Comparison of ENCODE assay signal across 16 mouse cellular contexts in the genomic region with DNA sequence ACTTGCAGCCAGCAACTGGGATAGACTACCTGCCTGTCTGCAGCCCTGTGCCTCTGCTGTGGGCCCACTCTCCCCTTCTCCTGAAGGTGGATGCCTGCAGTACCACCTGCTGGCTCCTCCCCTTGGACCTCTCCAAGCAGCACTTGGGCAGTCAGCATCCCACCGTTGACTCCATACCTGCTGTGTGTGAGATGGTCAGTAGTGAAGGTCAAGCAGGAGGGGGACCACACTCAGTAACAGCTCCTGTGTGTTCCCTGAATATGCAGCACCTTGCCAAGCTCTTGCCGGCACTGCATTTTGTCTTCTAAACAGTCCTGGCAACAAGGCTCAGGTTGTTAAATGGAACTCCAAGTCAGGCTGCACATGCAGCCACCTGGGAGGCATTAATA.
A peak's percentile ranks its signal among the peaks of the same experiment; 100 is the strongest.
DNase-seq lines count a peak whose midpoint lies in the region; ATAC-seq and TF ChIP-seq lines count a peak whose summit lies in the region.
"Had no signal": no experiment of that assay in that cellular context is flagged by ENCODE, and none has a peak within 500 bp of the region (broad histone marks: within the 10 kb centered on the region; RNA-seq: fewer than 3 reads in every experiment).

No protein-coding gene starts in this region.

- no peaks in the 10 kb centered on the region for H3K79me2 ChIP-seq in MEL (ENCODE audit: control insufficient read depth, insufficient read depth, low read length, poor library complexity)

- H3K4me2 ChIP-seq in intestine, embryonic 14.5 days (ENCODE audit: low read length): no peak overlapping the region
- no peak overlapping the region for H3K4me2 ChIP-seq in intestine, embryonic 16.5 days (ENCODE audit: low read depth, low read length)
- no peak overlapping the region for H3K4me2 ChIP-seq in neural tube, embryonic 14.5 days (ENCODE audit: low read depth, low read length)
- H3K4me2 ChIP-seq: embryonic facial prominence, embryonic 13.5 days; liver, embryonic 15.5 days had no signal

- no peak for TF ChIP-seq RAD21 in MEL (IDR thresholded peaks at IDR 0.05; ENCODE audit: low read depth, low read length)

- H3K27me3 ChIP-seq in intestine, embryonic 14.5 days (replicated peaks; ENCODE audit: control insufficient read depth, insufficient read depth, low read length): no peaks in the 10 kb centered on the region
- no peaks in the 10 kb centered on the region for H3K27me3 ChIP-seq in intestine, embryonic 16.5 days (replicated peaks; ENCODE audit: control insufficient read depth, insufficient read depth, low read length)
- H3K27me3 ChIP-seq in MEL (ENCODE audit: control insufficient read depth in 1 of 2, insufficient read depth in 2 of 2, low read length in 2 of 2): no peaks in the 10 kb centered on the region
- H3K27me3 ChIP-seq in neural tube, embryonic 14.5 days (ENCODE audit: control insufficient read depth, insufficient read depth, low read length): no peaks in the 10 kb centered on the region
- H3K27me3 ChIP-seq: embryonic facial prominence, embryonic 13.5 days; liver, embryonic 15.5 days had no signal

- no peak for TF ChIP-seq CTCF in MEL (IDR thresholded peaks at IDR 0.05 in 2 of 3, conservative IDR thresholded peaks at IDR 0.05 in 1 of 3; ENCODE audit: control insufficient read depth in 1 of 3, insufficient read depth in 1 of 3, low read depth in 2 of 3, low read length in 3 of 3, poor library complexity in 1 of 3, severe bottlenecking in 1 of 3)
- no peak for TF ChIP-seq CTCF in layer of hippocampus, adult 2 months (conservative IDR thresholded peaks at IDR 0.05)

- no peak for ATAC-seq in intestine, embryonic 14.5 days (replicated peaks; ENCODE audit: low FRiP score, low TSS enrichment, low read depth)
- ATAC-seq in intestine, embryonic 16.5 days: no peak
- peak; percentile 41 for ATAC-seq in neural tube, embryonic 14.5 days (ENCODE audit: low read depth)
- ATAC-seq: forebrain, embryonic 14.5 days had no signal

- H3K9ac ChIP-seq in intestine, embryonic 14.5 days (ENCODE audit: low read length): no peak overlapping the region
- H3K9ac ChIP-seq in intestine, embryonic 16.5 days (ENCODE audit: low read depth, low read length): no peak overlapping the region
- no peak overlapping the region for H3K9ac ChIP-seq in MEL (ENCODE audit: control insufficient read depth, low read depth, low read length, poor library complexity, severe bottlenecking)
- H3K9ac ChIP-seq in neural tube, embryonic 14.5 days (replicated peaks; ENCODE audit: low read depth, low read length): no peak overlapping the region
- H3K9ac ChIP-seq: embryonic facial prominence, embryonic 13.5 days; liver, embryonic 15.5 days had no signal

- WGBS in intestine, embryonic 14.5 days: 70% methylated on average over 2 of the region's 2 CpGs
- WGBS in intestine, embryonic 16.5 days: 73% methylated on average over 2 of the region's 2 CpGs
- 57% methylated on average over 2 of the region's 2 CpGs for WGBS in neural tube, embryonic 14.5 days

- no peak overlapping the region for H3K4me3 ChIP-seq in intestine, embryonic 14.5 days (ENCODE audit: low read depth, low read length)
- H3K4me3 ChIP-seq in intestine, embryonic 16.5 days (ENCODE audit: low read length): no peak overlapping the region
- H3K4me3 ChIP-seq in MEL (ENCODE audit: control insufficient read depth in 1 of 2, insufficient read depth in 1 of 2, low read depth in 2 of 2, low read length in 2 of 2): no peak overlapping the region
- no peak overlapping the region for H3K4me3 ChIP-seq in neural tube, embryonic 14.5 days (ENCODE audit: low read depth, low read length)
- H3K4me3 ChIP-seq in layer of hippocampus, adult 2 months: no peak overlapping the region
- H3K4me3 ChIP-seq: embryonic facial prominence, embryonic 13.5 days; left cerebral cortex, adult 2 months; liver, embryonic 15.5 days; midbrain, embryonic 10.5 days had no signal

- 0 out of 4 replicates have a peak, but pooled peaks of 1 of the 2 experiments have one; percentile 20 for TF ChIP-seq POLR2A in MEL (IDR thresholded peaks at IDR 0.05; ENCODE audit: control insufficient read depth in 1 of 2, insufficient read depth in 1 of 2, low read depth in 1 of 2, low read length in 2 of 2, poor library complexity in 1 of 2)

- TF ChIP-seq EP300 in MEL (IDR thresholded peaks at IDR 0.05; ENCODE audit: low read depth in 1 of 2, low read length in 2 of 2): no peak

- no peak overlapping the region for H3K27ac ChIP-seq in intestine, embryonic 14.5 days (ENCODE audit: low read depth)
- no peak overlapping the region for H3K27ac ChIP-seq in intestine, embryonic 16.5 days (ENCODE audit: low read length)
- no peak overlapping the region; the same call in 1 of the 2 replicates for H3K27ac ChIP-seq in MEL (ENCODE audit: control insufficient read depth, low read depth, low read length)
- H3K27ac ChIP-seq in neural tube, embryonic 14.5 days (ENCODE audit: low read depth, low read length): peak overlapping the region; percentile 16; the same call in 1 of the 2 replicates
- no peak overlapping the region for H3K27ac ChIP-seq in layer of hippocampus, adult 2 months
- H3K27ac ChIP-seq: embryonic facial prominence, embryonic 13.5 days; left cerebral cortex, adult 2 months; liver, embryonic 15.5 days; macrophage; midbrain, embryonic 10.5 days had no signal

- H3K4me1 ChIP-seq in intestine, embryonic 14.5 days (replicated peaks; ENCODE audit: control insufficient read depth, insufficient read depth, low read length): peaks cover 35% of the 10 kb centered on the region; the same call in 1 of the 2 replicates
- H3K4me1 ChIP-seq in intestine, embryonic 16.5 days (ENCODE audit: control insufficient read depth, insufficient read depth, low read length): peaks cover 14% of the 10 kb centered on the region
- H3K4me1 ChIP-seq in MEL (ENCODE audit: control insufficient read depth in 1 of 2, insufficient read depth in 2 of 2, low read length in 2 of 2): peaks cover 0 to 18% of the 10 kb centered on the region in 2 experiments; a peak in 2 of 4 replicates
- H3K4me1 ChIP-seq in neural tube, embryonic 14.5 days (ENCODE audit: control insufficient read depth, insufficient read depth, low read length): 0 out of 2 replicates have a peak, but pooled peaks cover 4% of the 10 kb centered on the region
- H3K4me1 ChIP-seq: midbrain, embryonic 10.5 days had no signal

- H3K9me3 ChIP-seq in intestine, embryonic 14.5 days (ENCODE audit: control insufficient read depth, low read length): no peaks in the 10 kb centered on the region
- no peaks in the 10 kb centered on the region for H3K9me3 ChIP-seq in intestine, embryonic 16.5 days (ENCODE audit: control insufficient read depth, low read length)
- H3K9me3 ChIP-seq in MEL (replicated peaks; ENCODE audit: insufficient read depth, low read length): no peaks in the 10 kb centered on the region
- no peaks in the 10 kb centered on the region for H3K9me3 ChIP-seq in neural tube, embryonic 14.5 days (ENCODE audit: control insufficient read depth, low read length)
- H3K9me3 ChIP-seq: embryonic facial prominence, embryonic 13.5 days; liver, embryonic 15.5 days; midbrain, embryonic 10.5 days had no signal

- peak; percentile 49 for DNase-seq in intestine, embryonic 14.5 days (ENCODE audit: low spot score)
- no peak for DNase-seq in MEL (ENCODE audit: low read depth, low spot score)
- DNase-seq in forelimb bud, embryonic 11.5 days (ENCODE audit: low read depth, low spot score): peak; percentile 18
- DNase-seq in layer of hippocampus, adult 2 months (ENCODE audit: low spot score in 2 of 2): no peak
- no peak for DNase-seq in layer of hippocampus, postnatal 10 days (ENCODE audit: low spot score in 2 of 2)
- DNase-seq: adrenal gland, adult 8-10 months; cerebellum, adult 9-10 months; gastrocnemius, postnatal 25 days had no signal

- H3K36me3 ChIP-seq in intestine, embryonic 14.5 days (ENCODE audit: control insufficient read depth, insufficient read depth, low read length): no peaks in the 10 kb centered on the region
- no peaks in the 10 kb centered on the region for H3K36me3 ChIP-seq in intestine, embryonic 16.5 days (ENCODE audit: control insufficient read depth, insufficient read depth, low read length)
- peaks cover 0 to 3% of the 10 kb centered on the region in 2 experiments; a peak in 1 of 4 replicates for H3K36me3 ChIP-seq in MEL (ENCODE audit: control insufficient read depth in 1 of 2, insufficient read depth in 2 of 2, low read length in 2 of 2)
- no peaks in the 10 kb centered on the region for H3K36me3 ChIP-seq in neural tube, embryonic 14.5 days (ENCODE audit: control insufficient read depth, insufficient read depth, low read length)
- H3K36me3 ChIP-seq: embryonic facial prominence, embryonic 13.5 days; liver, embryonic 15.5 days; midbrain, embryonic 10.5 days had no signal

TF ChIP-seq in MEL, 35 proteins besides CTCF, POLR2A, EP300 and RAD21:
- TF ChIP-seq GATA1 (IDR thresholded peaks at IDR 0.05; ENCODE audit: low read depth, low read length) (no peak), ETS1 (IDR thresholded peaks at IDR 0.05; ENCODE audit: low read depth, low read length) (no peak), MAFK (IDR thresholded peaks at IDR 0.05; ENCODE audit: borderline replicate concordance, low read depth, low read length) (no peak), NRF1 (IDR thresholded peaks at IDR 0.05; ENCODE audit: insufficient read depth, low read depth, low read length, poor library complexity, severe bottlenecking) (no peak), UBTF (IDR thresholded peaks at IDR 0.05; ENCODE audit: borderline replicate concordance, insufficient read depth, low read depth, low read length) (no peak), TAL1 (IDR thresholded peaks at IDR 0.05; ENCODE audit: low read length) (peak; percentile 0; the same call in 1 of the 2 replicates), TBP (IDR thresholded peaks at IDR 0.05; ENCODE audit: low read depth, low read length) (no peak), ZNF384 (IDR thresholded peaks at IDR 0.05; ENCODE audit: low read depth, low read length) (no peak)
TF ChIP-seq in MEL: peak in this region for 1.

Comparison
In these comparisons a context has a peak if more than half of its experiments do, and no peak if none do; other contexts are left out.
1. DNase-seq: peak in intestine, embryonic 14.5 days (single experiment) and forelimb bud, embryonic 11.5 days (single experiment); none in MEL (single experiment), layer of hippocampus, adult 2 months (0 of 2) and layer of hippocampus, postnatal 10 days (0 of 2).